Mouse (Mus musculus): ENCODE results near the gene Dnmbp.
A peak's percentile ranks its signal among the peaks of the same experiment; 100 is the strongest.

Gene Dnmbp

GRCm38 (mm10) chr19:43944566-43944965 is 4.6 kb upstream of the Dnmbp start:
- no peak for DNase-seq

DNA sequence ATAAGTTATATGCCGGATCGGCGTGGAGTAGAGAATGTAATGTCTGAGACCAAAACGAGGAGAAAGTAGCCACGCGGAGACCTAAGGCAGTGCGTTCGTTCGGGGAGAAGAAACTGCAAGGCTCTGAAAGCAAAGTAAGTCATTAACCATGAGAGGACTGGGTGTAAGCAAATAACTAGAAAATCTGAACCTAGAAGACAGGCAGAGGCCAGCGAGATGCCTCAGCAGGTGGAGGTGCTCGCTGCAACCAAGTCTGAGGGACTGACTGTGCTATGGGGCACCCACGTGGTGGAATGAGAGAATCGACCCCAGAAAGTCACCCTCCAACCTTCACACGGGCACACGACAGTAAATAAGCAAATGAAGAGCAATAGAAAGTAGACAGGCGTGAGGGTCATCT is 3.1 kb upstream of the Dnmbp start:
- no peak for DNase-seq

DNA sequence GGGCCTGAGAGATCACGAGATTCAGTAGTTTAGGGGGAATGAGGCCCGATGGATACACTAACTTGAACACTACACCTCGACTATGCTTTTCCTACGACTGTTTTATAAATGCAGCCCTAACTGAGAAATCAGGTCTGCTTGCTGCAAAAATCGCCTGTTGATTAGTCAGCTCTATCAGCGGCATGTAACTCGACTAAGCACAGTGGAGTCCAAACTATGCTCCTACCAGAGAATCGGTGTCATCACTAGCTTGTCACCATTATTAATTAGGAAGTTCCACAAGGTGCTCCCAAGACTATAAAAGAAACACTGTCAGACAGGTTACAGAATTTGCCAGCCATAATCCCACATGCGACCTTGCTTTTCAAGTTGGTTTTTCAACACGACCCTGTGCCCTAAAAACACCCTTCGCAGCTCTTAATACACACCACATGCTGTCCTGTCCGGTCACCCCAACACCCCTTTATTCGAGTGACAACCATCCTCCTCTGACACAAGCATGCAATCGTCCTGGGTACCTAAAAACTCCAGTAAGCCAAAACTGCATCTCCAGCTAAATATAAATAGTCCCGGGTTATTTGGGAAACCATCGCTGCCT is 721 bp downstream of the Dnmbp start:
- no peak for DNase-seq

- no peak for DNase-seq
Observed at GRCm38 (mm10) chr19:43938355-43938754, 1.6 kb downstream of the Dnmbp start.

DNA sequence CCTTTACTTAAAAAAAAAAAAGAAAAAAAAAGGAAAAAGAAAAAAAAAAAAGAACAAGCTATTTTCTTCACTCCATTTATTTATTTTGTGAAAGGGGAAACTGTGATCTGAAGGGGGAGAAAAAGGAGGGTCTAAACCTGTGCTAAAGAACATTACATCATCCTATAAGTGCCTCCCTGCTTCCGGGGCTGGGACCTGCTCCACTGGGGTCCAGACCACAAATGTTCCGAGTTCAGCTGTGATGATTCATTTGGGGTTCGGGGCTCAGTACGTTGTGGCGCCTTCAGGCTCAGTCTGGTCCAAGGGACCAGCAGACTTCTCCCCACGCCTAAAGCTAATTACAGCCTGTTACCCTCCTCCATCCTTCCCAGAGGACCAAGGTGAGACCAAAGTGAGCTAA is 9.1 kb downstream of the Dnmbp start:
- DNase-seq: no peak

- DNase-seq: no peak
Observed at GRCm38 (mm10) chr19:43930366-43930765, 9.6 kb downstream of the Dnmbp start.

- DNase-seq: no peak
Observed at GRCm38 (mm10) chr19:43929869-43930268, 10.1 kb downstream of the Dnmbp start.

- no peak for DNase-seq
Observed at GRCm38 (mm10) chr19:43927967-43928366, 12.0 kb downstream of the Dnmbp start.

GRCm38 (mm10) chr19:43927057-43927456 is 12.9 kb downstream of the Dnmbp start:
- DNase-seq: no peak

GRCm38 (mm10) chr19:43926141-43926987 is 13.6 kb downstream of the Dnmbp start:
- no peak for DNase-seq

GRCm38 (mm10) chr19:43924361-43924760 is 15.6 kb downstream of the Dnmbp start:
- no peak for DNase-seq

GRCm38 (mm10) chr19:43922963-43923362 is 17.0 kb downstream of the Dnmbp start:
- no peak for DNase-seq

GRCm38 (mm10) chr19:43921410-43921809 is 18.6 kb downstream of the Dnmbp start:
- peak; percentile 9 for DNase-seq

DNA sequence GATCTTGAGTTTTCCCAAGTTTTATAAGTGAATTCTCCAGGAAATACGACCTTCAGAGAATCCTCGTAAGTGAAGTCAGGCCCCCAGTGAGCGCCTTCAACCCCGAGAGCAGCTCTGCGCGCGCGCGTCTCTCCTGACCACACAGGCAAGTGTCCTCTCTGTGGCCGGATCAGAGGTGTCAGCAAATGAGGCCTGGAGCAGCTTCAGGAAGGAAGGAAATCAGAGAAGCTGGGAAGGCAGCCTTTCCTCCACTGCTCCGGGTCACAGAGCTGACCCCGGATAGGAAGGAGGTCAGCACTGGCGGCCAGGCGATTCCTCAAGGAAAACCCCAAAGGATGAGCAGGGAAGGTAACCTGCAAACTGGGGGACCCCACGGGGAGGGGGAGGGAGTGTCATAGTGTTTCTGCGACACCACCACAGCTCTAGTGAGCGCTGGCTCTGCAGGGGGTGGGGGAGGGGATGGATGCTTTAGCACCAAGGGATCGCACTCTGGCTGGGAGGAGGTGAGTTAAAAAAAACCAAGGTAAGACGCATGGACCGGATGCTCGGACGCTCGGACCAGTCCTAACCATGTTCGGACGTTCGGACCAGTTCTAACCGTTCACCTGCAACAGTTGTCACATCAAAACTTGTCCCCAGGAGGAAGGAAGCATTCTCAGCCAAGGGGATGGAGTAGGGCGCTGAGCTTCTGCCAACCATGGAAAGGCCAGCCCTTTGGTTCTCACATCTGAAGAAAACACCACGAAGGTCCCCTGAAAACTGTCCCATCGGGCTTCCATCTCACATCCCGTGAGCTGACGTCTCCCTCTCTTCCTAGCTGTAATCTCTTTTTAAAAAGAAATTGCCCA is 19.3 kb downstream of the Dnmbp start:
- DNase-seq: no peak

- no peak for DNase-seq
Observed at GRCm38 (mm10) chr19:43919841-43920240, 20.1 kb downstream of the Dnmbp start.

DNA sequence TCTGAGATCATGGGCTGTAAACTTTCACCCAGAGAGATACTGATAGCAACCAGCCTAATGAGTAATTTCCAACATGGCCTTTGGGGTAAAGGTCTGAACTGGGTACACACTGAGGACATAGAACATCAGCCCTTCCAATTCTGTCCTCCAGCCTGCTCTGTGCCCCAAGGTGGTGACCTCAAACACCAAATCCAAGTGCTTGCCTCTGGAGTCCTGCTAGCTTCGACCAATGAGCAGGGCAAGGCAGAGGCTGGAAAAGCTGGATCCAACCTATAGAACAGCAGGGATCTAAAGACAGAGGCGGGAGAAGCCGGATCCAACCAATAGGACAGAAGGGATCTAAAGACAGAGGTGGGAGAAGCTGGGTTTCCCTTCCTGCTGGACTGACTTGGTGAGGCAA is 21.2 kb downstream of the Dnmbp start:
- no peak for DNase-seq

GRCm38 (mm10) chr19:43917763-43918162 is 22.2 kb downstream of the Dnmbp start:
- no peak for DNase-seq

DNA sequence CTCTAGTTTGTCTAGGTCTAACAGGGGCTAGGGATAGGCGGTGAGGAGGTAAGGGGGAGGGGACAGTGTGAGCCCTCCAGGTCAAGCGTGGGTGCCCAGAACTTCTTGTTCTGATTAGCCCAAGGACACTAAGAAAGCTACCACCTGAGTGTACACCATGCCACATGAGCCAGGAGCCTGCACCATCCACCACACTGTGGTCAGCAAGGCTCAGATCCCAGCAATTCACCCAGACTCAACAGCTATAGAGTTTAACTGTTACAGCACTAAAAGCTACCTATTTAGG is 22.6 kb downstream of the Dnmbp start:
- no peak for DNase-seq

DNA sequence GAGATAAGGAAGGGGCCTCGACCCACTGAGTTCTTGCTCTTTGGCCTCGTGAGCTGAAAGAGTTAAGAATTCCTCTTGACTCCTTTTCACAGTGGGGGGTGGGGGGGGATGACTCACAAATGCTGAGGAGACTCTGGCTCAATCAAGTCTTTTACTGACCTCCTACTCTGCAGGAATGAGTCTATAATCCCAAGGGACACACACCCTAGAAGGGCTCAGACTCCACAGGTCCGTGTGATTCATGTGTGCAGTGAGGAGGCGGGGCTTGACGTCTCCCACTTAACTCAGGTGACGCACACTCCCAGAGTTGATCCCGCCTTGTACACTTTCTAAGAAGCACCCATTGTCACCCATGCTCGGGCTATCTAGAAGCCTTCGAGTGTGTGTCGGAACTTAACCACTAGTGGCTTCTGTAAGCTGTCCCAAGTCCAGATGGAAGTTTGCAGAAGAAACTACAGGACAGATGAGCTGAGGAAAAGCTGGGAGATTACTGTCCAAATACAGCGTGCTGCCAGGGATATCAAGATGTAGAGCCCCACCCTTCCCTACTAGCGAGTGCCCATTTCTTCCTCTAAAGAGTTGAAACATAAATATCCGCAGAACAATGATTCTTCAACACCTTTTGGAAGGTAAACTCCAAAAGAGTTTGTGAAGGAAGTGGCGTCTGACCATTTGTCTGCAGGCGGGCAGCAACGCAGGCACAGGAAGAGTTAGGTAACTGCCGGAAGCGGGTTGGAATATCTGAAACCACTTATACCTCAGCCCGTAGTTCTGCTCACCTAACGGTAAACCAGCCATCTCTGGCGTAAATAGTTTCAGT is 23.2 kb downstream of the Dnmbp start:
- peak; percentile 16 for DNase-seq

DNA sequence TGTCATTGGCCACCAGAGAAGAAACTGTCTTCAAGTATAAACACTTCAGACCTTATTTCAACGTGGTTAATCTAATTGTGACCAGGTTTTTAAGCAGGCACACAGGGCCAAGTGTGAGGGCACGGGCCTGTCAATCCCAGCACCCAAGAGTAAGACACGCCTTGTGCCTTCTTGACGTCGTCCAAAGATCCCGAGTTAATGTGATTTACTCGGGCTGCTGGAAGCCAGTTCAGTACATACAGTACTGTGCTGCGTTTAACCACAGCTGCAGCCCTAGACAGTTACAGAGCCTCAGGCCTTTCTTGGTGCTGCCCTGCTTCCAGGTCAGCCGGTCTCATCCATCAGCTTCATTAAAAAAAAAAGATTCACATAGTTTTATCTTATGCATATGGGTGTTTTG is 24.6 kb downstream of the Dnmbp start:
- DNase-seq: no peak

DNA sequence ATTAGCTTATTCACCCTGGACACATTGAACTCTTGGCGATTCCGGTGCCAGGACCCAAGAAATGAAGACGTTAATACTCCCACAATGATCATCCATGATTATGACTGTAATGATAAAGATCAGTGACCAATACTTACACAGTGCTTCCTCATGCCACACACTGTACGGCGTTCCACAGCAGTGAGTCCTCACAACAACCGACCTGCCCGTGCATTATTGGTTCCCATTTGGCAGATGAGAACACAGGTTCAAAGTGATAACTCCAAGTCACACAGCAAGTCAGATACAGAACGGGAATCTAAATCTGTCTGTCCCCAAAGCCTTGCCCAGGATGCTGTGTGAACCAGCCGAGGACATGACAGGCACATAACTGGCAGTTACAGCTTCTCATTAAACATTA is 25.0 kb downstream of the Dnmbp start:
- DNase-seq: no peak

GRCm38 (mm10) chr19:43912775-43913486 is 27.1 kb downstream of the Dnmbp start:
- DNase-seq: no peak

Data from thymus, postnatal 25 days (tissue).